Mouse (Mus musculus): ENCODE data around the gene Wdr20. TPM values are rescaled to one million over a fixed set of nuclear protein-coding genes. Genes with fewer than 3 reads are reported as not detected.

The Wdr20 gene
- polyA plus RNA-seq, 1 experiment: 20.5 TPM

DNA sequence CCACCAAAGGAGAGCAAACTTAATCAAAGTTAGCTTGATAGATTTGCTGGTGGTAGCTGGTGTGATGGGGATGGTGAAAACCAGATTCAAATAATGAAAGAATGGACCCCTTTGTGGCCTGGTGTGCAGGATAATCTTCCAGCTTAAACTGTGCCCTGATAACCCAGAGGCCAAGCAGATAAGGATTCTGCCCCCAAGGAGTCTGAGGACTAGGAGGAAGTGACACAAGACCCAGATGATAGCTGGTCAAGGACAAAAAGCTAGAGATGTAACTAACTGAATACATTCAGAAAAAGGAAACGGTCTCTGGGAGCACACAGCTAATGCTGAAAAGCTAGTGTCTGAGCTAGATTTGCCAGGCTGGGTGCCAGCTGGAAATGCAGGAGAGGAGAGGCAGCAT is 114.2 kb downstream of the Wdr20 start:
- DNase-seq (ENCODE audit: low read depth): no peak

Other genes with a start within 250 kb of the Wdr20 start
- gene Dync1h1, start 136.5 kb upstream of the Wdr20 start, polyA plus RNA-seq (2012; rRNA removed): 251 and 271 TPM in 2 replicates
- 3.4 and 5.2 TPM in 2 replicates for gene 1700001K19Rik, start 55.3 kb upstream of the Wdr20 start, polyA plus RNA-seq (2012; rRNA removed)
- 101 and 113 TPM in 2 replicates for gene Hsp90aa1, start 35.2 kb upstream of the Wdr20 start, polyA plus RNA-seq (2012; rRNA removed)
- gene Mok, start 103.0 kb downstream of the Wdr20 start, polyA plus RNA-seq (2012; rRNA removed): 1.9 and 3.1 TPM in 2 replicates
- 7.0 and 8.2 TPM in 2 replicates for gene Zfp839, start 112.3 kb downstream of the Wdr20 start, polyA plus RNA-seq (2012; rRNA removed)
- gene Cinp, start 151.2 kb downstream of the Wdr20 start, polyA plus RNA-seq (2012; rRNA removed): 36.5 and 47.3 TPM in 2 replicates
- gene Tecpr2, start 151.3 kb downstream of the Wdr20 start, polyA plus RNA-seq (2012; rRNA removed): 7.0 and 7.9 TPM in 2 replicates
- gene Ankrd9, start 241.1 kb downstream of the Wdr20 start, polyA plus RNA-seq (2012; rRNA removed): 31.7 and 34.5 TPM in 2 replicates

Data from gonadal fat pad, adult 2 months (tissue).